In genomic region chr2:58530521-58530920, GRCm38 (mm10) we compare ENCODE assay signal across 14 mouse cellular contexts. TPM values are rescaled to one million over a fixed set of nuclear protein-coding genes. Genes with fewer than 3 reads are reported as not detected.
DNase-seq lines count a peak whose midpoint lies in the region; ATAC-seq and TF ChIP-seq lines count a peak whose summit lies in the region.
"Had no signal": no experiment of that assay in that cellular context is flagged by ENCODE, and none has a peak within 500 bp of the region (broad histone marks: within the 10 kb centered on the region; RNA-seq: fewer than 3 reads in every experiment).

No protein-coding gene starts in this region.

- WGBS in hindbrain, embryonic 13.5 days: 71% methylated on average over 4 of the region's 4 CpGs
- 84% methylated on average over 4 of the region's 4 CpGs for WGBS in hindbrain, embryonic 10.5 days
- WGBS in liver, adult 2 months: 26% methylated on average over 4 of the region's 4 CpGs
- 67% methylated on average over 4 of the region's 4 CpGs for WGBS in liver, embryonic 11.5 days
- 51% methylated on average over 4 of the region's 4 CpGs for WGBS in neural tube, embryonic 15.5 days

- H3K9me3 ChIP-seq in hindbrain, embryonic 13.5 days: no peaks in the 10 kb centered on the region
- H3K9me3 ChIP-seq in hindbrain, embryonic 10.5 days: no peaks in the 10 kb centered on the region
- no peaks in the 10 kb centered on the region for H3K9me3 ChIP-seq in liver, embryonic 11.5 days (ENCODE audit: control insufficient read depth, low read length)
- H3K9me3 ChIP-seq in neural tube, embryonic 15.5 days (replicated peaks): no peaks in the 10 kb centered on the region
- H3K9me3 ChIP-seq: liver, embryonic 13.5 days had no signal

- H3K36me3 ChIP-seq in hindbrain, embryonic 13.5 days: no peaks in the 10 kb centered on the region
- no peaks in the 10 kb centered on the region for H3K36me3 ChIP-seq in hindbrain, embryonic 10.5 days
- H3K36me3 ChIP-seq in liver, adult 2 months (ENCODE audit: control insufficient read depth, insufficient read depth, low read length): no peaks in the 10 kb centered on the region
- H3K36me3 ChIP-seq in liver, embryonic 11.5 days (ENCODE audit: control insufficient read depth, insufficient read depth, low read length): no peaks in the 10 kb centered on the region
- no peaks in the 10 kb centered on the region for H3K36me3 ChIP-seq in neural tube, embryonic 15.5 days
- H3K36me3 ChIP-seq: liver, embryonic 13.5 days had no signal

- no peak overlapping the region for H3K4me3 ChIP-seq in hindbrain, embryonic 13.5 days
- H3K4me3 ChIP-seq in hindbrain, embryonic 10.5 days: no peak overlapping the region
- H3K4me3 ChIP-seq in liver, adult 2 months (ENCODE audit: insufficient read depth, low read depth, low read length): no peak overlapping the region
- no peak overlapping the region for H3K4me3 ChIP-seq in liver, embryonic 11.5 days (ENCODE audit: low read depth, low read length)
- no peak overlapping the region for H3K4me3 ChIP-seq in neural tube, embryonic 15.5 days (replicated peaks)
- H3K4me3 ChIP-seq: erythroblast, embryonic 14.5 days; liver, embryonic 13.5 days; myocyte had no signal

- H3K4me2 ChIP-seq in hindbrain, embryonic 13.5 days: no peak overlapping the region
- no peak overlapping the region for H3K4me2 ChIP-seq in liver, embryonic 11.5 days
- H3K4me2 ChIP-seq in neural tube, embryonic 15.5 days: no peak overlapping the region
- H3K4me2 ChIP-seq: liver, embryonic 13.5 days had no signal

- ATAC-seq in hindbrain, embryonic 13.5 days (ENCODE audit: low FRiP score): no peak
- no peak for ATAC-seq in liver, embryonic 11.5 days (replicated peaks; ENCODE audit: low FRiP score)
- no peak for ATAC-seq in neural tube, embryonic 15.5 days (ENCODE audit: low FRiP score)

- H3K4me1 ChIP-seq in hindbrain, embryonic 13.5 days (replicated peaks): peaks cover 66% of the 10 kb centered on the region
- H3K4me1 ChIP-seq in hindbrain, embryonic 10.5 days (replicated peaks): peaks cover 66% of the 10 kb centered on the region
- H3K4me1 ChIP-seq in liver, adult 2 months (ENCODE audit: control insufficient read depth, insufficient read depth, low read length): peaks cover 50% of the 10 kb centered on the region
- H3K4me1 ChIP-seq in liver, embryonic 11.5 days (replicated peaks; ENCODE audit: control insufficient read depth, insufficient read depth, low read length): peaks cover 44% of the 10 kb centered on the region
- peaks cover 67% of the 10 kb centered on the region for H3K4me1 ChIP-seq in neural tube, embryonic 15.5 days

- peaks cover 50% of the 10 kb centered on the region for H3K79me2 ChIP-seq in liver, adult 2 months (ENCODE audit: control insufficient read depth, insufficient read depth, low read length)

- H3K27ac ChIP-seq in hindbrain, embryonic 13.5 days: peak overlapping the region; percentile 79
- H3K27ac ChIP-seq in hindbrain, embryonic 10.5 days: no peak overlapping the region
- H3K27ac ChIP-seq in liver, adult 2 months (replicated peaks; ENCODE audit: insufficient read depth, low read depth, low read length): peak overlapping the region; percentile 39
- H3K27ac ChIP-seq in liver, embryonic 11.5 days (ENCODE audit: low read depth, low read length): no peak overlapping the region
- H3K27ac ChIP-seq in neural tube, embryonic 15.5 days (replicated peaks): peak overlapping the region; percentile 56; the same call in 1 of the 2 replicates
- H3K27ac ChIP-seq: liver, embryonic 13.5 days had no signal

- no peaks in the 10 kb centered on the region for H3K27me3 ChIP-seq in hindbrain, embryonic 13.5 days
- no peaks in the 10 kb centered on the region for H3K27me3 ChIP-seq in hindbrain, embryonic 10.5 days (ENCODE audit: insufficient read depth, poor library complexity, severe bottlenecking)
- H3K27me3 ChIP-seq in liver, adult 2 months (ENCODE audit: control insufficient read depth, insufficient read depth, low read length): no peaks in the 10 kb centered on the region
- no peaks in the 10 kb centered on the region for H3K27me3 ChIP-seq in liver, embryonic 11.5 days (replicated peaks; ENCODE audit: control insufficient read depth, insufficient read depth, low read length)
- H3K27me3 ChIP-seq in neural tube, embryonic 15.5 days (replicated peaks): no peaks in the 10 kb centered on the region
- H3K27me3 ChIP-seq: liver, embryonic 13.5 days had no signal

- DNase-seq in heart, adult 11 months: peak; percentile 60
- DNase-seq in heart, adult 8-10 months (ENCODE audit: low spot score): no peak
- DNase-seq in hindbrain, embryonic 10.5 days (ENCODE audit: low spot score): no peak
- peak; percentile 79 for DNase-seq in liver, adult 2 months (ENCODE audit: extremely low read depth, low read depth, low spot score)
- DNase-seq in liver, embryonic 11.5 days (ENCODE audit: low spot score): no peak
- DNase-seq: B cell, adult 2 months; gastrocnemius, postnatal 14 days; liver, embryonic 13.5 days; midbrain, embryonic 14.5 days; thymus, adult 2 months had no signal

- TF ChIP-seq POLR2A in liver, adult 2 months (IDR thresholded peaks at IDR 0.05; ENCODE audit: extremely low read depth, insufficient read depth, low read length): no peak

- TF ChIP-seq CTCF in liver, adult 2 months (IDR thresholded peaks at IDR 0.05; ENCODE audit: low read depth, low read length): peak; percentile 34; the same call in 1 of the 2 replicates

- no peak overlapping the region for H3K9ac ChIP-seq in hindbrain, embryonic 13.5 days
- no peak overlapping the region for H3K9ac ChIP-seq in liver, adult 2 months (ENCODE audit: low read depth, low read length)
- H3K9ac ChIP-seq in liver, embryonic 11.5 days (ENCODE audit: low read depth, low read length): no peak overlapping the region
- no peak overlapping the region for H3K9ac ChIP-seq in neural tube, embryonic 15.5 days (replicated peaks)
- H3K9ac ChIP-seq: liver, embryonic 13.5 days had no signal

RNA-seq across cellular contexts. Expression of gene Acvr1, which starts 36.4 kb away (rescaled TPM):
- 10 to 100 TPM; 14.2 to 17.0 (median 15.0) TPM for total RNA-seq in heart, adult 8-10 months (2022)
- 4.2 and 4.9 TPM in 2 replicates for polyA plus RNA-seq in hindbrain, embryonic 13.5 days (2015; fragmentation: Nextera tagmentation; extraction: Ambion mirVana)
- 3.5 TPM in 2 replicates for polyA plus RNA-seq in hindbrain, embryonic 10.5 days (2016; fragmentation: Nextera tagmentation; extraction: Ambion mirVana)
- total RNA-seq in liver, adult 2 months (2014; rRNA removed): 8.4 and 9.0 TPM in 2 replicates
- 4.3 and 5.7 TPM in 2 replicates for polyA plus RNA-seq in liver, adult 2 months (2012; rRNA removed)
- polyA plus RNA-seq in liver, embryonic 11.5 days (2014; fragmentation: Nextera tagmentation; extraction: Ambion mirVana): 6.2 and 6.3 TPM in 2 replicates
- polyA plus RNA-seq in neural tube, embryonic 15.5 days (2015; fragmentation: Nextera tagmentation; extraction: Ambion mirVana): 6.1 and 6.6 TPM in 2 replicates
- polyA plus RNA-seq: erythroblast, embryonic 14.5 days had no signal

RNA-seq across cellular contexts. Expression of gene Upp2, which starts 36.6 kb away (rescaled TPM):
- 1 to 10 TPM; 1.9 to 4.7 (median 3.3) TPM for total RNA-seq in heart, adult 8-10 months (2022)
- polyA plus RNA-seq in hindbrain, embryonic 13.5 days (2015; fragmentation: Nextera tagmentation; extraction: Ambion mirVana): 13.2 and 13.4 TPM in 2 replicates
- polyA plus RNA-seq in hindbrain, embryonic 10.5 days (2016; fragmentation: Nextera tagmentation; extraction: Ambion mirVana): 4.8 and 5.2 TPM in 2 replicates
- total RNA-seq in liver, adult 2 months (2014; rRNA removed): 1,501 and 1,754 TPM in 2 replicates
- 105 and 134 TPM in 2 replicates for polyA plus RNA-seq in liver, adult 2 months (2012; rRNA removed)
- 4.8 and 5.4 TPM in 2 replicates for polyA plus RNA-seq in liver, embryonic 11.5 days (2014; fragmentation: Nextera tagmentation; extraction: Ambion mirVana)
- polyA plus RNA-seq in neural tube, embryonic 15.5 days (2015; fragmentation: Nextera tagmentation; extraction: Ambion mirVana): 15.3 and 19.0 TPM in 2 replicates
- polyA plus RNA-seq: erythroblast, embryonic 14.5 days had no signal

Comparison
In these comparisons a context has a peak if more than half of its experiments do, and no peak if none do; other contexts are left out.
1. DNase-seq: peak in heart, adult 11 months (single experiment) and liver, adult 2 months (single experiment); none in heart, adult 8-10 months (single experiment), hindbrain, embryonic 10.5 days (single experiment) and liver, embryonic 11.5 days (single experiment).
2. H3K27ac ChIP-seq: peak in hindbrain, embryonic 13.5 days (single experiment), liver, adult 2 months (single experiment) and neural tube, embryonic 15.5 days (single experiment); none in hindbrain, embryonic 10.5 days (single experiment) and liver, embryonic 11.5 days (single experiment).